Mouse (Mus musculus) hindbrain, embryonic 13.5 days (tissue): ENCODE measurements around the gene Ctsl. TPM values are rescaled to one million over a fixed set of nuclear protein-coding genes. Genes with fewer than 3 reads are reported as not detected.
A peak's percentile ranks its signal among the peaks of the same experiment; 100 is the strongest.

Source experiments
- ATAC-seq: fragments of 200-750 bp; cut with Nextera tagmentation; 2 replicates; pipeline ENCODE4 v1.8.0; 2017; ENCODE audit warnings: moderate TSS enrichment; ENCODE audit not compliant: low FRiP score
- H3K27ac ChIP-seq: fragments of 300-500 bp; sonication (generic); 2 replicates; pipeline ENCODE4 v1.5.1; 2015; ENCODE audit warnings: inconsistent platforms, mild to moderate bottlenecking, moderate library complexity
- H3K27me3 ChIP-seq: fragments of 300-500 bp; sonication (generic); 2 replicates; pipeline ENCODE4 v1.6.1; 2015; ENCODE audit warnings: mild to moderate bottlenecking, inconsistent platforms
- H3K36me3 ChIP-seq: fragments of 300-500 bp; sonication (generic); 2 replicates; pipeline ENCODE4 v1.6.1; 2015; ENCODE audit warnings: mild to moderate bottlenecking, inconsistent platforms
- H3K4me1 ChIP-seq: fragments of 300-500 bp; sonication (generic); replicated peaks from 2 replicates; pipeline ENCODE4 v1.6.1; 2015; ENCODE audit warnings: inconsistent platforms
- H3K4me2 ChIP-seq: fragments of 300-500 bp; sonication (generic); 2 replicates; pipeline ENCODE4 v1.6.1; 2015; ENCODE audit warnings: inconsistent platforms, mild to moderate bottlenecking, moderate library complexity
- H3K4me3 ChIP-seq: fragments of 300-500 bp; sonication (generic); 2 replicates; pipeline ENCODE4 v1.5.1; 2015; ENCODE audit warnings: mild to moderate bottlenecking, inconsistent platforms
- H3K9ac ChIP-seq: fragments of 300-500 bp; sonication (generic); 2 replicates; pipeline ENCODE4 v1.6.1; 2015; ENCODE audit warnings: mild to moderate bottlenecking, inconsistent platforms
- H3K9me3 ChIP-seq: fragments of 300-500 bp; sonication (generic); 2 replicates; pipeline ENCODE4 v1.6.1; 2016; ENCODE audit warnings: inconsistent platforms
- WGBS: fragments of 180-500 bp; shearing (Covaris S2); methylation state at CpG from one replicate; pipeline ENCODE4 v1.1.7; 2015; 5-methylcytosine and 5-hydroxymethylcytosine counted together
- polyA plus RNA-seq: library from polyadenylated mRNA; unstranded; fragments of >200 nt; fragmentation: Nextera tagmentation; extraction: Ambion mirVana; gene quantifications from 2 replicates; pipeline ENCODE4 v1.2.1, GENCODE M21; 2015

Ctsl gene
- polyA plus RNA-seq, 1 experiment from 2014 or later: 129 TPM

GRCm38 (mm10) chr13:64368596-64368995 lies 2.1 kb downstream of the Ctsl start:
- peaks cover 40% of the 10 kb centered on the region for H3K36me3 ChIP-seq
- H3K4me2 ChIP-seq: peak overlapping the region; percentile 74
- ATAC-seq: no peak
- H3K9me3 ChIP-seq: no peaks in the 10 kb centered on the region
- H3K27me3 ChIP-seq: no peaks in the 10 kb centered on the region
- H3K9ac ChIP-seq: no peak overlapping the region
- no peak overlapping the region for H3K27ac ChIP-seq
- H3K4me3 ChIP-seq: peak overlapping the region; percentile 76
- 92% methylated on average over 1 of the region's 1 CpGs for WGBS
- peaks cover 12% of the 10 kb centered on the region for H3K4me1 ChIP-seq

GRCm38 (mm10) chr13:64367615-64368014 lies 3.1 kb downstream of the Ctsl start:
- Histone ChIP-seq H3K4me3 (no peak overlapping the region), H3K27me3 (no peaks in the 10 kb centered on the region), H3K4me1 (peaks cover 12% of the 10 kb centered on the region), H3K9me3 (no peaks in the 10 kb centered on the region), H3K36me3 (peaks cover 48% of the 10 kb centered on the region), H3K9ac (no peak overlapping the region), H3K27ac (no peak overlapping the region), H3K4me2 (no peak overlapping the region)
- no peak for ATAC-seq
- 96% methylated on average over 5 of the region's 5 CpGs for WGBS

- no peak for ATAC-seq
- H3K27ac ChIP-seq: no peak overlapping the region
- peaks cover 56% of the 10 kb centered on the region for H3K36me3 ChIP-seq
- peaks cover 12% of the 10 kb centered on the region for H3K4me1 ChIP-seq
- H3K9ac ChIP-seq: no peak overlapping the region
- H3K9me3 ChIP-seq: no peaks in the 10 kb centered on the region
- no peak overlapping the region for H3K4me3 ChIP-seq
- no peaks in the 10 kb centered on the region for H3K27me3 ChIP-seq
- no peak overlapping the region for H3K4me2 ChIP-seq
Measured at GRCm38 (mm10) chr13:64365326-64365725, 5.4 kb downstream of the Ctsl start.

- H3K9ac ChIP-seq: no peak overlapping the region
- no peak for ATAC-seq
- peaks cover 56% of the 10 kb centered on the region for H3K36me3 ChIP-seq
- no peak overlapping the region for H3K4me2 ChIP-seq
- 85% methylated on average over 2 of the region's 2 CpGs for WGBS
- peaks cover 10% of the 10 kb centered on the region for H3K4me1 ChIP-seq
- H3K9me3 ChIP-seq: no peaks in the 10 kb centered on the region
- H3K4me3 ChIP-seq: no peak overlapping the region
- H3K27ac ChIP-seq: no peak overlapping the region
- H3K27me3 ChIP-seq: no peaks in the 10 kb centered on the region
Measured at GRCm38 (mm10) chr13:64364258-64364657, 6.4 kb downstream of the Ctsl start.

- Histone ChIP-seq H3K27ac (no peak overlapping the region), H3K4me3 (no peak overlapping the region), H3K27me3 (no peaks in the 10 kb centered on the region), H3K9ac (no peak overlapping the region), H3K9me3 (no peaks in the 10 kb centered on the region), H3K36me3 (peaks cover 46% of the 10 kb centered on the region), H3K4me1 (no peaks in the 10 kb centered on the region), H3K4me2 (no peak overlapping the region)
- 86% methylated on average over 6 of the region's 6 CpGs for WGBS
- no peak for ATAC-seq
Measured at GRCm38 (mm10) chr13:64362139-64362538, 8.6 kb downstream of the Ctsl start.

GRCm38 (mm10) chr13:64361020-64361419 lies 9.7 kb downstream of the Ctsl start:
- Histone ChIP-seq H3K27ac (no peak overlapping the region), H3K9me3 (no peaks in the 10 kb centered on the region), H3K36me3 (peaks cover 34% of the 10 kb centered on the region), H3K27me3 (no peaks in the 10 kb centered on the region), H3K4me2 (no peak overlapping the region), H3K4me3 (no peak overlapping the region), H3K4me1 (no peaks in the 10 kb centered on the region), H3K9ac (no peak overlapping the region)
- 93% methylated on average over 3 of the region's 3 CpGs for WGBS
- ATAC-seq: no peak

- 89% methylated on average over 3 of the region's 3 CpGs for WGBS
- H3K36me3 ChIP-seq: peaks cover 24% of the 10 kb centered on the region
- H3K27ac ChIP-seq: no peak overlapping the region
- H3K9me3 ChIP-seq: no peaks in the 10 kb centered on the region
- no peak overlapping the region for H3K4me2 ChIP-seq
- H3K9ac ChIP-seq: no peak overlapping the region
- no peak for ATAC-seq
- no peak overlapping the region for H3K4me3 ChIP-seq
- no peaks in the 10 kb centered on the region for H3K27me3 ChIP-seq
- no peaks in the 10 kb centered on the region for H3K4me1 ChIP-seq
Measured at GRCm38 (mm10) chr13:64359702-64360101, 11.0 kb downstream of the Ctsl start.

GRCm38 (mm10) chr13:64358476-64358875 lies 12.2 kb downstream of the Ctsl start:
- Histone ChIP-seq H3K27me3 (no peaks in the 10 kb centered on the region), H3K4me2 (no peak overlapping the region), H3K4me1 (no peaks in the 10 kb centered on the region), H3K9me3 (no peaks in the 10 kb centered on the region), H3K36me3 (peaks cover 14% of the 10 kb centered on the region), H3K27ac (no peak overlapping the region), H3K9ac (no peak overlapping the region), H3K4me3 (no peak overlapping the region)
- ATAC-seq: no peak
- 87% methylated on average over 1 of the region's 1 CpGs for WGBS

- peaks cover 5% of the 10 kb centered on the region; the same call in 1 of the 2 replicates for H3K36me3 ChIP-seq
- 79% methylated on average over 5 of the region's 5 CpGs for WGBS
- no peak overlapping the region for H3K4me3 ChIP-seq
- no peaks in the 10 kb centered on the region for H3K4me1 ChIP-seq
- H3K9me3 ChIP-seq: no peaks in the 10 kb centered on the region
- no peaks in the 10 kb centered on the region for H3K27me3 ChIP-seq
- H3K4me2 ChIP-seq: no peak overlapping the region
- H3K27ac ChIP-seq: no peak overlapping the region
- no peak overlapping the region for H3K9ac ChIP-seq
- ATAC-seq: no peak
Measured at GRCm38 (mm10) chr13:64357389-64357788, 13.3 kb downstream of the Ctsl start.

- Histone ChIP-seq H3K4me2 (no peak overlapping the region), H3K4me3 (no peak overlapping the region), H3K9ac (no peak overlapping the region), H3K9me3 (no peaks in the 10 kb centered on the region), H3K4me1 (no peaks in the 10 kb centered on the region), H3K36me3 (no peaks in the 10 kb centered on the region), H3K27ac (no peak overlapping the region), H3K27me3 (no peaks in the 10 kb centered on the region)
- 86% methylated on average over 2 of the region's 2 CpGs for WGBS
- ATAC-seq: no peak
Measured at GRCm38 (mm10) chr13:64349474-64349873, 21.2 kb downstream of the Ctsl start.

- Histone ChIP-seq H3K27me3 (no peaks in the 10 kb centered on the region), H3K4me3 (peak overlapping the region; percentile 47), H3K9ac (peak overlapping the region; percentile 70), H3K27ac (no peak overlapping the region), H3K4me1 (peaks cover 4% of the 10 kb centered on the region; the same call in 1 of the 2 replicates), H3K4me2 (peak overlapping the region; percentile 68), H3K9me3 (no peaks in the 10 kb centered on the region), H3K36me3 (no peaks in the 10 kb centered on the region)
- ATAC-seq: peak; percentile 90
- WGBS: under 1% methylated on average over 9 of the region's 9 CpGs
Measured at GRCm38 (mm10) chr13:64344082-64344501, 26.6 kb downstream of the Ctsl start.

GRCm38 (mm10) chr13:64343598-64343997 lies 27.1 kb downstream of the Ctsl start:
- peak; percentile 71; the same call in 1 of the 2 replicates for ATAC-seq
- H3K27ac ChIP-seq: no peak overlapping the region
- no peaks in the 10 kb centered on the region for H3K9me3 ChIP-seq
- peak overlapping the region; percentile 70 for H3K9ac ChIP-seq
- H3K4me2 ChIP-seq: peak overlapping the region; percentile 68
- WGBS: 20% methylated on average over 10 of the region's 10 CpGs
- H3K4me3 ChIP-seq: peak overlapping the region; percentile 47
- peaks cover 4% of the 10 kb centered on the region; the same call in 1 of the 2 replicates for H3K4me1 ChIP-seq
- H3K36me3 ChIP-seq: no peaks in the 10 kb centered on the region
- no peaks in the 10 kb centered on the region for H3K27me3 ChIP-seq

- ATAC-seq: no peak
- 72% methylated on average over 4 of the region's 4 CpGs for WGBS
- H3K4me3 ChIP-seq: no peak overlapping the region
Measured at GRCm38 (mm10) chr13:64335546-64336132, 35.1 kb downstream of the Ctsl start.

More at GRCm38 (mm10) chr13:64335546-64336132, 35.1 kb downstream of the Ctsl start:
- Histone ChIP-seq H3K4me1 (no peaks in the 10 kb centered on the region), H3K9ac (no peak overlapping the region), H3K36me3 (no peaks in the 10 kb centered on the region), H3K4me2 (no peak overlapping the region), H3K27ac (no peak overlapping the region), H3K9me3 (no peaks in the 10 kb centered on the region), H3K27me3 (no peaks in the 10 kb centered on the region)
